Mouse (Mus musculus) lung, adult 2 months (tissue): ENCODE results near the gene Nbas. TPM values are rescaled to one million over a fixed set of nuclear protein-coding genes. Genes with fewer than 3 reads are reported as not detected.

Experiments used
- DNase-seq: peaks from one replicate; pipeline ENCODE4 v3.0.0; 2022
- H3K4me1 ChIP-seq: fragments of 200-500 bp; 2 replicates; pipeline ENCODE4 v1.6.1; 2011; ENCODE audit warnings: low read length; ENCODE audit not compliant: control insufficient read depth, insufficient read depth
- H3K4me3 ChIP-seq: fragments of 200-500 bp; replicated peaks from 2 replicates; pipeline ENCODE3; 2011; ENCODE audit warnings: low read depth, mild to moderate bottlenecking, control low read depth, low read length; ENCODE audit errors: extremely low read depth
- CTCF ChIP-seq: fragments of 200-500 bp; IDR thresholded peaks from 2 replicates; pipeline ENCODE4 v1.5.1; 2011; ENCODE audit warnings: mild to moderate bottlenecking, low read length, control low read depth; ENCODE audit not compliant: insufficient read depth
- POLR2A ChIP-seq: fragments of 200-500 bp; IDR thresholded peaks from 2 replicates; pipeline ENCODE4 v1.6.1; 2011; ENCODE audit warnings: low read depth, mild to moderate bottlenecking, control low read depth, low read length, borderline replicate concordance; ENCODE audit errors: extremely low read depth
- WGBS: fragments of 180-500 bp; shearing (Covaris S2); methylation state at CpG from one replicate; pipeline ENCODE4 v1.1.7; 2018; 5-methylcytosine and 5-hydroxymethylcytosine counted together
- polyA plus RNA-seq: library from polyadenylated mRNA; depleted of rRNA; stranded (reverse); fragments of >200 nt; gene quantifications from 2 replicates; pipeline ENCODE4 v1.2.3, GENCODE M21; 2012; rRNA removed

Nbas gene
- polyA plus RNA-seq, 1 experiment = 16.4 TPM

DNA sequence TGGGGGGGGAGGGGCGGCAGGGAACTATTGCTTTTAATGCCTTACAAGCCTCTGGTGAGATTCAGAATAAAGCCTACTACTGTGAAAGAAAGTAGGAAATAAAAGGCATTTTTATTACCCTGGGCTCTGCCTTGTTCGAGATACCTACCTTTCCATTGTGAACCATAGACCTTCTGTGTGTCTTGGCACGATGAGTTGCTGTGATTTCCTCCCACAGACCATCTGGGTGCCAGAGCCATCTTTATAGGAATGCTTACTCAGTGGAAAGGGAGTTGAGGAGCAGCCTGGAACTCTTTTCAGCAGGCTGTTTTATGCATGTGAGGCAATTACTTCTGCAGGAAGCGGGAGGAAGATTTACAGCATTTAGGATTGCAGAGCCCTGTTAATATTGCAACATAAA is 329.6 kb downstream of the Nbas start:
- no peak for DNase-seq
- TF ChIP-seq POLR2A (no peak), CTCF (no peak)
- no peaks in the 10 kb centered on the region for H3K4me1 ChIP-seq
- WGBS = 71% methylated on average over 4 of the region's 4 CpGs
- no peak overlapping the region for H3K4me3 ChIP-seq

DNA sequence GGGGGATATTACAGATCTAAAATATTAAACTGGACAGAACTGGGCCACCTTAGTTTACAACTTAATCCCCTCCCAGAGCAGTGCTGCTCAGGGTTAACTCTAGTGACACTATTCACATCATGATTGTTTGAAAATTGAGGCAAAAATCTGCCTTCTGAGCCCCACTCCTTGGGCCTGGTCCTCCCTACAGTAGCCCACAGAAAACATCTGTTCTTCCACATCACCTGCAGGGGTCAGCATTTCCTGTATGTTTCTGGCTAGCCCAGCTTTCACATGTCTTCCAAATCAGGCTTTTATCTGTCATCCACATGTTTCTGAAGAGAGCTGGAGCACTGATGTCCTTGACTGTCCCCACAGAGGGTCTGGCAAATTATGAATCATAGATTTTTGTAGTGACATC is 333.5 kb downstream of the Nbas start:
- no peak for DNase-seq
- TF ChIP-seq CTCF = no peak
- no peak for TF ChIP-seq POLR2A
- H3K4me1 ChIP-seq = no peaks in the 10 kb centered on the region
- H3K4me3 ChIP-seq = no peak overlapping the region

DNA sequence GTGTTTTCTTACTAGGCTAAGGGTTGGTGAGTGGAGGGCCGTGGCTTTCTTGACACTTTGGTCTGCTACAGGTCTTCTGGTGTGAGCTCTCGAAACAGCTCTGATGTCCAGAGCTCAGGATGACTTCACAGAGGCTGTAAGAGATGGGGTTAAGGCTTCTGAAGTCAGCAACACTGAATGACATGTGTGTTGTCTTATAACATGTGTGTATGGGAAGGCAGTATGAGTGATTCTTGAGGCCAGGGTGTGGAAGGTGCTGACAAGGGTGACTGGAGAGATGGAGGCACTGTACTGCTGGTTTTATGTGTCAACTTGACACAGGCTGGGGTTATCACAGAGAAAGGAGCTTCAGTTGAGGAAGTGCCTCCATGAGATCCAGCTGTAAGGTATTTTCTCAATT is 338.1 kb downstream of the Nbas start:
- DNase-seq = no peak
- no peak for TF ChIP-seq CTCF
- TF ChIP-seq POLR2A = no peak
- H3K4me3 ChIP-seq = no peak overlapping the region
- 71% methylated on average over 2 of the region's 2 CpGs for WGBS
- H3K4me1 ChIP-seq = no peaks in the 10 kb centered on the region

DNA sequence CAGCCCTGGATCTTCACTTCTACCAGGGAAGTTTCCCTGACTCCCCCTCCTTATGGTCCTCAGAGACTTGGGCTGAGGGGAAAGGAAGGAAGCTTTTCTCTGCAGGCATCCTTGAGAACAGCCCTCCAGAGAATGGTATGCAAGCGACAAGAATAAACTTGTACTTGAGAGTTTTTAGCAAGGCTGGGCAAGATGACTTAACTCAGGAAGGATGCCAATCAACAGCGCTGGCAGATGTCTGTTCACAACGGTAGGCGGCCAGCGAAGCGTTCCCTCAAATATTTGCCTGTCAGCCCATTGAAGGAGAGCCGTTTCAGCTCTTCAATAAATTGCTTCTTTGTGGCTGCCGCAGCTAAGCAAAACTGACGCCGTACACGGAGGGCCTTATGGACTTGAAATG is 340.1 kb downstream of the Nbas start:
- no peak for DNase-seq
- 60% methylated on average over 11 of the region's 11 CpGs for WGBS
- no peak for TF ChIP-seq CTCF
- TF ChIP-seq POLR2A = no peak

DNA sequence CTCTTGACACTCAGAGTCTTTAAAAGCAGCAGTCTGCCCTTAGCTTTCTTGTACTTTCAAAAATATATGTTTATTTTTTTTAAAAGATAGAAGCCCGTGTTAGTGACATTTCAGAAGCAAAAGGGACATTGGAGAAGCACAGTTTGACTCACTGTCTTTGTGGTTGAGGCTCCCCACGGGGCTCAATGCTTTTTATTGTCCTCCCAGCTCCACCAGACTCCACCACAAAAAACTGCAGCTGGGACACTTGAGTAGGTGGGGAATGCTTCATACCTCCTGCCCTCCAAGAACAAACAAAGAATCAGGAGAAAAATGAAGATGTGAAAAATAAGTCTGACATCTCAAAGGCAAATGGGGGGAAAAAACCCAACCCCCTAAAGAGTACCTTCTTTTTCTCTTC is 344.1 kb downstream of the Nbas start:
- H3K4me1 ChIP-seq = no peaks in the 10 kb centered on the region
- no peak overlapping the region for H3K4me3 ChIP-seq
- 9% methylated on average over 2 of the region's 2 CpGs for WGBS
- no peak for TF ChIP-seq POLR2A
- TF ChIP-seq CTCF = no peak
- DNase-seq = no peak

More for the DNA sequence above, 340.1 kb downstream of the Nbas start:
- Histone ChIP-seq H3K4me1 (no peaks in the 10 kb centered on the region), H3K4me3 (no peak overlapping the region)

DNA sequence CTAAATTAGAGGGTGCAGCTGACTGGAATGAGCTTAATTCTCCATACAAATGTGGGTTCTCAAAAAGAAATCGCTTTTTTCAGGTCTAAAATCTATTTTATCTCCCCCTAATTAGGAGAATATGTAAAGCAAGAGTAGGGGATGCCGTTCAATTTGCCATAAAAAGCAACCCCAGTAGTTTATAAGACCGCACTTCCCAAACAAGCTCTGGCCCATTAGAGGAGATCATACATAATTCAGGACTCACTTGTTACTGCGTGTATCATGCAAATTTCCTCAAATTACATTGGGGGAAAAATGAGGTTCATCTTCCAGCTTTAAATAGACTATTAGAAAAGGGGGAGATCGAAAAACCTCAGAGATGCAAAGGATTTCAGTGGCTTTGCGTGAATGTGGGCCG is 346.7 kb downstream of the Nbas start:
- TF ChIP-seq POLR2A (no peak), CTCF (no peak)
- WGBS = 88% methylated on average over 7 of the region's 7 CpGs

DNA sequence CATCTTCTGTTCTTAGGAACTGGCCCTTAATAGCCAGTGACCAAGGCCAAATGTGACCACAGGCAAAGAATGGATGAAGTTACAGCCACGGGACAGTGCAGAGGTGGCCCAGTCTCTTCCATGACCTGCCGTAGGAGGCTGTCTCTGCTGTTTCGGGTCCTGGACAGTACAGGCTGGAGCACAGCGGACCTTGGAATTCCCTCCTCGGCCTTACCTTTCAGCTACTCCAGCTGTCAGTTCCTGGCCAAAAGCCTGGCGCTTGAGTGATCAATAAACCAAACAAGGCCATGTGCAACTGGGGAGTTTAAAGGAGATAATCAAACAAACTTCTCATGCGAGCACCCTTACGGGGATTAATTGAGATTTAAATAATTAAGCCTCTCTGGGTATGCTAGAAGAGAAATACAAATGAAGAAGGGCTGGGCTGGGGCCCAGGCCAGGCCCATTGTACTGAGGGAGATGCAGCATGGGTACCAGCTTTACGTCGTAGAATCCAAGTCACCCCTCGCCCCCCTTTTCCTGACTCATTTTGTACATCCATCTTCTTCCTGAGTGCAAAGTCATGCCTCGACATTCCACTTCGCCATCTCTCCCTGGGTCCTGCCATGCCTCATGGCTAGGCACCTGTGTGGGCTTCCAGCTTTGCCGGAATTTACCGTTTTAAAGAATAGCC is 353.4 kb downstream of the Nbas start:
- 80% methylated on average over 15 of the region's 15 CpGs for WGBS
- no peak for DNase-seq
- H3K4me1 ChIP-seq = no peaks in the 10 kb centered on the region
- H3K4me3 ChIP-seq = no peak overlapping the region
- TF ChIP-seq CTCF = no peak
- no peak for TF ChIP-seq POLR2A

More for the DNA sequence above, 346.7 kb downstream of the Nbas start:
- no peak overlapping the region for H3K4me3 ChIP-seq
- no peak for DNase-seq
- no peaks in the 10 kb centered on the region for H3K4me1 ChIP-seq

DNA sequence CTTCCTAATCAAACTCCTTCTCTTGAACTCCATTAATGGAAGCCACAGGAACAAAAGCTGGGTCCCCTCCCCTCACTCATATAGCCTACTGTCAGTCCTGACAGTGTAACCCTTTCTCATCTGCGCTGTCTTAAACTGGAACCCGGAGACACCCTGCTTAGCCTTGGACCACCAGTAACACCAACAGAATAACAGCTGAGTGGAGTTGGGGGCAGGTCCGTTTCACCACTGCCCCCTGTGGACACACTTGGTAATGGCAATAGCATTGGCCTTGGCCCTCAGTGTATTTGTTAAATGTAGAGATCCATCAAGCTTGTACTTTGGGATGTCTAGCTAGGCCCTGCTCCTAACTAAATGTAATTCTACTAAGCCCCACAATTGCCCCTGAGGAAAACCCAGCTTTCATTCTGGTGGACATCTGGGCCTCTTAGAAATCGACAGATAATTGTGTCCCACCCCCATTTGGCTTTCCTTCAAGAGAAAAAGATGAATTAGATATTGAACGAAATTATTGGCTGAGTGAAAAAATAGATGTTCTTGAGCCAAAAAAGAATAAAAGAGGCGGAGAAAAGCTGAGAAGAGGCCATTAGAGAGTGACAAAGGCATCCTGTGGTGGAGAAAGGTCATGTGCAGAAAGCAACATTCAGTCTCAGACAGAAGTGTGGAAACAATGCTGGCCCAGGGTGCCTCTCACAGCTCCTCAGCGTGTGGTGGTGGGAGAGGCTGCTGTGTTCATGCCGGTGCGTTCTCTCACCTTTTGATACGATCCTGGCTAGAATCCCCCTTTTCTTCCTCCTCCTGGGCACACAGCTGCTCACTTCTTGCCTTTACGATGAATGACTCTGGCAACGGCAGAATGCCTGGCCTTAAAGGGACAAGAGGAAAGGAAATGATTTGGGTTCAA is 358.1 kb downstream of the Nbas start:
- no peak for DNase-seq
- WGBS = 60% methylated on average over 12 of the region's 12 CpGs

More for the DNA sequence above, 358.1 kb downstream of the Nbas start:
- TF ChIP-seq POLR2A (no peak), CTCF (peak; percentile 31; the same call in 1 of the 2 replicates)
- Histone ChIP-seq H3K4me3 (no peak overlapping the region), H3K4me1 (no peaks in the 10 kb centered on the region)

Other genes starting within 250 kb of the Nbas start
- 3.4 and 7.8 TPM in 2 replicates for gene Ddx1, start 19.9 kb upstream of the Nbas start, polyA plus RNA-seq